Mouse (Mus musculus): ENCODE data around the gene Lmnb2. TPM values are rescaled to one million over a fixed set of nuclear protein-coding genes. Genes with fewer than 3 reads are reported as not detected.

Lmnb2 gene
- polyA plus RNA-seq, 1 experiment from 2014 or later = 67.7 TPM

DNA sequence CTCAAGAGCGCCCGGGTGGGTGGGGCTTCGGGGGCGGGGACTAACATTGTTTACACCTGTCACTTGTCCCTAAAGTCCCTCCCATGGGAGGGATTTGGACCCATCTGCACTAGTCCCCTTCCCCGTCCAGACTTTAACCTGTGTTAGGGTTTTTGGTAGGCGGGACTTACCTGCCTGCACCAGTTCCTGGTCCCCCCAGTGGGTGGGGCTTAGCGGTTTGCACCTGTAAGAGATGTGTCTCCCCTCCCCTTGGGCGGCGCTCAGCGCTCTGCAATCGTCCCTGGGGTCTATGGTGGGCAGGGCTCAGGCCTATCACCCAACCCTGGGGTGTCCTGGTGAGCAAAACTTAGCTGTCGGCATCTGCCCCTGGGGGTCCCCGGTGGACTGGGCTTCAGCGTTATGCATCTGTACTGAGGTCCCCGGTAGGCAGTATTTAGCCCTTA lies 688 bp downstream of the Lmnb2 start:
- H3K4me3 ChIP-seq (replicated peaks) = peak overlapping the region; percentile 94
- H3K27ac ChIP-seq = peak overlapping the region; percentile 68
- peak overlapping the region; percentile 83 for H3K9ac ChIP-seq
- H3K36me3 ChIP-seq (replicated peaks) = peaks cover 33% of the 10 kb centered on the region
- H3K9me3 ChIP-seq = no peaks in the 10 kb centered on the region
- ATAC-seq (ENCODE audit: low FRiP score) = peak; percentile 57
- H3K27me3 ChIP-seq = peaks cover 15% of the 10 kb centered on the region; the same call in 1 of the 2 replicates
- peak overlapping the region; percentile 99 for H3K4me2 ChIP-seq
- peaks cover 35% of the 10 kb centered on the region for H3K4me1 ChIP-seq
- 4% methylated on average over 15 of the region's 15 CpGs for WGBS

DNA sequence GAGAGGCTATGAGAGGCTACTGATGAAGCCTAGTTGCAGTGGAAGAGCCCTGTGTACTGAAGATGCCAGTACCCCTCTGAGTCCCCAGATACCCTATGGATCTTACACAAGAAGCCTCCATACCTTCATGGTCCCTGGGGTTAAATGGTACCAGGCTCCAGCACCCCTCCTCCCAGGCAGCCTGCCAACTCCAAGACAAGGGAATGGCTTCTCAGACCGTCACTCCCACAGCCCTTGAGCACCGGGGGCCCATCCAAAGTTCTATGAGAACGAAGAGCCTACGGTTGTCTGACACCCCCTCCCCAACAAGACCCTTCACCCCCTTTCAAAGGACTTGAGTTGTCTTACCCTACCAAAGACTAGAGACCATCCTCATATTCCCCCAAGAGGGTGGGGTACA lies 2.3 kb downstream of the Lmnb2 start:
- H3K4me3 ChIP-seq (replicated peaks) = no peak overlapping the region
- H3K27ac ChIP-seq = no peak overlapping the region
- H3K9me3 ChIP-seq = no peaks in the 10 kb centered on the region
- peak overlapping the region; percentile 99; the same call in 1 of the 2 replicates for H3K4me2 ChIP-seq
- H3K36me3 ChIP-seq (replicated peaks) = peaks cover 49% of the 10 kb centered on the region
- no peak for ATAC-seq (ENCODE audit: low FRiP score)
- peaks cover 7% of the 10 kb centered on the region; the same call in 1 of the 2 replicates for H3K27me3 ChIP-seq
- H3K9ac ChIP-seq = no peak overlapping the region
- H3K4me1 ChIP-seq = peaks cover 24% of the 10 kb centered on the region
- 93% methylated on average over 4 of the region's 4 CpGs for WGBS

DNA sequence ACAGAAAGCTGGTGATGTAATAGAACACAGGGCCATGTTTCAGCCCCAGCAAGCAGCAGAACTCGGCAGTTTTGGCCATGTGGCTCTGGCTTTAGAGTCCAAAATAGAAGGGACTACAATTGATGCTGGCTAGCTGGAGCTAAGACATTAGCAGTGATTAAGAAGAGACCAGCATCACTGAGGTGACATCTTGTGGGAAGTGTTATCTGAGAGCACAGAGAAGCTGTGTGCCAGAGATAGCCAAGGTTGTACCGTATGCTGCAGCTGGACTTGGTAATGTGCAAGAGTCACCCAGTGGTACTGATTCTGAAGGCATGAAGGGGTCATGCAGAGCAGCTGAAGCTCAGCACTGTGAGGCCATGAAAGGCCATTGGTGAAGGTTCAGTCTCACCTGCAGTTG lies 2.8 kb downstream of the Lmnb2 start:
- ATAC-seq (ENCODE audit: low FRiP score) = no peak

DNA sequence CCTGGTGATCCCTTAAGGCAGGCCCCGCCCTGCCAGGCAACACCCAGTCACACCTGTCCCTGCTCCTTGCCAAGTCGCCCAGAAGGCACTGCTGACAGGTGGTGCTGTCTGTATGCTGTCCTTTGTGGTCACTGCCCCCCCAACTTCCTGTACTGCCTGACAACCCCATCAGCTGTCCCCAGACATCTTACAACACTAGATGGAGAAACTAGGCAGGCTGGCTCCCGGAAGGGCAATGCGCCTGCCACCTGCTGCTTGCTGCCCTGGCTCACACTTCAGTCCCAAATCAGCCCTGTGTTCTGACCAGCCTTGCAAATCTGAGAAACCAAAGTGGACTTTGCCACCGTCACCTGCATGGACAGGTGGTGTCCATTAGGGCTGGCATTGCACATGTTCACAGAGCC lies 3.8 kb downstream of the Lmnb2 start:
- Histone ChIP-seq H3K36me3 (replicated peaks) (peaks cover 64% of the 10 kb centered on the region), H3K27ac (0 out of 2 replicates have a peak overlapping the region, but pooled peaks have one; percentile 36), H3K9me3 (no peaks in the 10 kb centered on the region), H3K4me1 (peaks cover 24% of the 10 kb centered on the region), H3K27me3 (peaks cover 4% of the 10 kb centered on the region; the same call in 1 of the 2 replicates), H3K4me2 (no peak overlapping the region), H3K4me3 (replicated peaks) (no peak overlapping the region), H3K9ac (no peak overlapping the region)
- no peak for ATAC-seq (ENCODE audit: low FRiP score)
- 91% methylated on average over 5 of the region's 5 CpGs for WGBS

More for the DNA sequence above, 2.8 kb downstream of the Lmnb2 start:
- peaks cover 7% of the 10 kb centered on the region; the same call in 1 of the 2 replicates for H3K27me3 ChIP-seq
- peaks cover 24% of the 10 kb centered on the region for H3K4me1 ChIP-seq
- H3K27ac ChIP-seq = no peak overlapping the region
- H3K36me3 ChIP-seq (replicated peaks) = peaks cover 54% of the 10 kb centered on the region
- no peak overlapping the region for H3K4me2 ChIP-seq
- H3K9ac ChIP-seq = no peak overlapping the region
- no peaks in the 10 kb centered on the region for H3K9me3 ChIP-seq
- H3K4me3 ChIP-seq (replicated peaks) = no peak overlapping the region
- 81% methylated on average over 2 of the region's 2 CpGs for WGBS

DNA sequence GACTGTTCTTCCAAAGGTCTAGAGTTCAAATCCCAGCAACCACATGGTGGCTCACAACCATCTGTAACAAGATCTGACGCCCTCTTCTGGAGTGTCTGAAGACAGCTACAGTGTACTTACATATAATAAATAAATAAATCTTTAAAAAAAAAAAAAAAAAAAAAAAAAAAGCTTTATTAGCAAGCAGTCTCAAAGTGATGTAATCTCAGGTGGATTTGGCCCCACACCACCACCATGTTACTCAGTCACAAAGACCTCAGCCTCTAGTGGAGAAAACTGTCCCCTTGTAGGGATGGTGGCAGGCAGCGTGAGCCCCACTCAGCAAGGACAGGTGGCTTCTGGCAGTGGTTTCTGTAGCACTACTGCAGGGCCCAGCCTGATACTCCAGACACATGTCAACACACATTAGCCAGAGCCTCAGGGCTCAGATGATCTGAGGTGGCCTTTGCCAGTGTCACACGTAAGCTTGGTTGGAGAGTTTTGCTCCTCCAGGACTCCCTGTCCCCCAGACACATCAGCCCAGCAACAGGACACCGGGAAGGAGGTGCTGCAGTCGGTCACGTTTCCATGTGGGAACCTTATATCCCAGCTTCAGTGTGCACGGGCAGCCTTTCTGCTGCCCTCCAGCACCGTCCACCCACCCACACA lies 4.6 kb downstream of the Lmnb2 start:
- Histone ChIP-seq H3K4me3 (replicated peaks) (no peak overlapping the region), H3K9ac (no peak overlapping the region), H3K9me3 (no peaks in the 10 kb centered on the region), H3K27ac (no peak overlapping the region), H3K4me1 (peaks cover 24% of the 10 kb centered on the region), H3K36me3 (replicated peaks) (peaks cover 71% of the 10 kb centered on the region), H3K4me2 (no peak overlapping the region), H3K27me3 (no peaks in the 10 kb centered on the region)
- no peak for ATAC-seq (ENCODE audit: low FRiP score)
- WGBS = 94% methylated on average over 7 of the region's 8 CpGs

DNA sequence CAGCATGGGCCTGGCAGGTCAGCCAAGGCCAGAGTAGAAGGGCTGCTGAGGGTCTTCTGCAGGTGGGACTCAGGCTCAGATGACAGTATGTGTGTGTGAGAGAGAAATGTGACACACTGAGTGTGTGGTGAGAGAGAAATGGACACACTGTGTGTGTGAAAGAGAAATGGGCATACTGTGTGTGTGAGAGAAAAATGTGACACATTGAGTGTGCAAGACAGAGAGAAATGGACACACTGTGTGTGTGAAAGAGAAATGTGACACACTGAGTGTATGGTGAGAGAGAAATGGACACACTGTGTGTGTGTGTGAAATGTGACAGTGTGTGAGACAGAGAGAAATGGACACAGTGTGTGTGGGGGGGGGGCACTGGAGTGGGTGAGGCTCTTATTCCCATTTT lies 6.2 kb downstream of the Lmnb2 start:
- Histone ChIP-seq H3K27ac (no peak overlapping the region), H3K27me3 (no peaks in the 10 kb centered on the region), H3K4me3 (replicated peaks) (no peak overlapping the region), H3K36me3 (replicated peaks) (peaks cover 87% of the 10 kb centered on the region), H3K9ac (no peak overlapping the region), H3K4me2 (no peak overlapping the region), H3K9me3 (no peaks in the 10 kb centered on the region), H3K4me1 (peaks cover 15% of the 10 kb centered on the region)
- no peak for ATAC-seq (ENCODE audit: low FRiP score)

DNA sequence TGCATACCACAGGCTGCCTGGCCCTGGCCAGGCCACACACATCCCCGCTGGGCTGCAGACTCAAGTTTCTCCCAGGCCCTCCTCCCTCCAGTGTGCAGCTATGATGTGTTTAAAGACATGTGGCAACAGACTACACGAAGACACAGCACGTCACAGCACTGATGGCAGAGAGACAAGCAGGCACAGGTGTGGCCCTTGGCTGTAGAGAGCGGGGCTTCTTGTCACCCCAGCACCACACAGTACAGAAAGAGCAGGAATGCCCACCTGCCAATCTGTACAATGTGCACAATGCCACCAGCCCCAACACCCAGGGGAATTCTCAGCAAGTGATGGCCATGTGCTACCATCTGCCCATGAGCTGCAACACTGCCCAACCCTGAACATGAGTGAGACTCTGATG lies 6.7 kb downstream of the Lmnb2 start:
- 94% methylated on average over 4 of the region's 4 CpGs for WGBS
- Histone ChIP-seq H3K4me2 (no peak overlapping the region), H3K27ac (no peak overlapping the region), H3K4me1 (peaks cover 9% of the 10 kb centered on the region), H3K9ac (no peak overlapping the region), H3K36me3 (replicated peaks) (peaks cover 91% of the 10 kb centered on the region), H3K27me3 (no peaks in the 10 kb centered on the region), H3K9me3 (no peaks in the 10 kb centered on the region), H3K4me3 (replicated peaks) (no peak overlapping the region)
- no peak for ATAC-seq (ENCODE audit: low FRiP score)

DNA sequence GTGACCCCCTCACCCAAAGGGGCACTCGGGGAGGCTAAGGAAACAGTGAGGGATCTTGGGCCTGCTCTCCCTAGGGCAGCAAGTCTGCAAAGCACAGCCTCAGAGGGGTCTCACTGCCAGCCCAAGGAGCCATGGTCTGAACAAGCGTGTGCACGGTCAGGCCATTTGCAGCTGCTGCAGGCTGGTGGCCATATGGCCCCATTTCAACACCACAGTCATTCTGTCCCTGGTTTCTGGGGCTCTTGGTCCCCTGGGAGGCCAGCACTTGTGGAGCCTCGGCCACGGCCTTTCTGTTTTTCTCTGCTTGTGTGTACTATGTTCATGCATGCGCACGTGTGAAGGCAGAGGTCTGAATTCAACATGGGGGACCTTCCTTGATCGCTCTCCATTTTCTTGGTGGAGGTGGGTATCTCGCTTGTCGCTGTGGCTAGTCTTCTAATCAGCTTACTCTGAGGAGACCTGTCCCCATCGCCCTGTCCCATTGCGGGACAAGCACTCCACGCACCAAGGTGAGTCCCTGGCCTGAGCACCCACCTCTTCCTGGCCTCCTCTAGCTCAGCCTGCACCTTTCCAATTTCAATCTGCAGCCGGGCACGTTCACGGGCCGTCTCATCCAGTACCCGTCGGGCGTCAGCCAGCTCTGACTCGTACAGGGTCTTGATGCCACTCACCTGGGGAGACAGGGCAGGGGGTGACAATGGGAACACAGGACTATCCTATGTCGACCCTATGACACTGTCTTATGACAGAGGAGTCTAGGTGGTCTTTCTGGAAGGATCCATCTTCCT lies 8.5 kb downstream of the Lmnb2 start:
- Histone ChIP-seq H3K9ac (no peak overlapping the region), H3K4me2 (no peak overlapping the region), H3K4me1 (no peaks in the 10 kb centered on the region), H3K4me3 (replicated peaks) (no peak overlapping the region), H3K36me3 (replicated peaks) (peaks cover 95% of the 10 kb centered on the region), H3K27ac (no peak overlapping the region), H3K9me3 (no peaks in the 10 kb centered on the region), H3K27me3 (no peaks in the 10 kb centered on the region)
- WGBS = 95% methylated on average over 22 of the region's 22 CpGs
- no peak for ATAC-seq (ENCODE audit: low FRiP score)

DNA sequence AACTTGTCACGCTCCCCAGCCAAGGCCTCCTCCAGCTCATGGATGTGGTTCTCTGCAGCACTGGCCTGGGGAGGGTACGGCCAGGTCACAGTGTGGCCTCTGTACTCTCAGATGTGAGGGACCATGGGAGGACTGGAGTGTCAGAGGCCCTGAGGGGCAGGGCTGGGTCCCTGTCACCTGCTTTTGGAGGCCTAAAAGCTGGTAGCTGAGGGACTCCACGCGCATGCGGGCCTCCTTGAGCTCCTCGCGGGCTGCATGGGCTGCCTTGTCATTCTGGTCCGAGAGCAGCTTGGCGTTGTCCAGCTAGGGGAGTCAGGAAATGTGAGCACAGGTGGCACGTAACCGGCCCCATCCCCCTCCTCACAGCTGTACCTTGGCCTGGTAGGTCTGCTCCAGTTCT lies 13.3 kb downstream of the Lmnb2 start:
- peaks cover 81% of the 10 kb centered on the region for H3K36me3 ChIP-seq (replicated peaks)
- peaks cover 8% of the 10 kb centered on the region for H3K4me1 ChIP-seq
- 91% methylated on average over 11 of the region's 11 CpGs for whole genome bisulfite sequencing
- H3K4me3 ChIP-seq (replicated peaks) = no peak overlapping the region
- H3K27me3 ChIP-seq = no peaks in the 10 kb centered on the region
- no peak overlapping the region for H3K9ac ChIP-seq
- ATAC-seq (ENCODE audit: low FRiP score) = no peak
- no peak overlapping the region for H3K4me2 ChIP-seq
- no peaks in the 10 kb centered on the region for H3K9me3 ChIP-seq
- no peak overlapping the region for H3K27ac ChIP-seq

DNA sequence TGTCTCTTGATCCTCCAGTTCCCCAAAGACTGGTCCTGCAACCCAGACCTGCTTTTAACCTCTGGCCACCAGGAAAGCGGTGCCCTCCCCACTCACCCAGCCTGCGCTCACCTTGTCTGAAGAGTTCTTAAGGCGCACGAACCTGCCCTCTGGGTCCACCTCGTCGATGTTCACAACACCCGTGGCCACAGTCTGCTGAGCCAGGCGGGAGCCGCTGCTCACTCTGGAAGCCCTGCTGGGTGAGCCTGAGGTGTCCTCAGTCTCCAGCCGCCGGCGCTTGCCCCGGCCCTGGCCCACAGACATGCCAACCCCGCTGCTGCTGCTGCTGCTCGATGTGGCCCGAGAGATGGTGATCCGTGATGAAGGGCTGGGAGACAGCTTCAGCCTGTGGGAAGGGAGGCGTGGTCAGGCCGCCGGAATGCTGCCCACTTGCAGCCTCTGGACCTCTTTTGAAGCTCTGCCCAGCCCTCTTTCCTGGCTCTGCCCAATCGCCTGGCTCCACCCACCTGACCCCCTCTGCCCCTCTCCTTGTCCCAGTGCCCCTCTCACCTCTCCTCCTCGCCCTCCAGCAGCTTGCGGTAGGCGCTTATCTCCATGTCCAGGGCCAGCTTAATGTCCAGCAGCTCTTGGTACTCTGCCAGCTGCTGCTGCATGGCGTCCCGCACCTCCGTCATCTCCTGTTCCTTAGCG lies 13.9 kb downstream of the Lmnb2 start:
- Histone ChIP-seq H3K27me3 (no peaks in the 10 kb centered on the region), H3K27ac (no peak overlapping the region), H3K4me2 (no peak overlapping the region), H3K36me3 (replicated peaks) (peaks cover 76% of the 10 kb centered on the region), H3K9me3 (no peaks in the 10 kb centered on the region), H3K4me1 (peaks cover 13% of the 10 kb centered on the region), H3K4me3 (replicated peaks) (no peak overlapping the region), H3K9ac (no peak overlapping the region)
- ATAC-seq (ENCODE audit: low FRiP score) = no peak
- 91% methylated on average over 28 of the region's 28 CpGs for WGBS

DNA sequence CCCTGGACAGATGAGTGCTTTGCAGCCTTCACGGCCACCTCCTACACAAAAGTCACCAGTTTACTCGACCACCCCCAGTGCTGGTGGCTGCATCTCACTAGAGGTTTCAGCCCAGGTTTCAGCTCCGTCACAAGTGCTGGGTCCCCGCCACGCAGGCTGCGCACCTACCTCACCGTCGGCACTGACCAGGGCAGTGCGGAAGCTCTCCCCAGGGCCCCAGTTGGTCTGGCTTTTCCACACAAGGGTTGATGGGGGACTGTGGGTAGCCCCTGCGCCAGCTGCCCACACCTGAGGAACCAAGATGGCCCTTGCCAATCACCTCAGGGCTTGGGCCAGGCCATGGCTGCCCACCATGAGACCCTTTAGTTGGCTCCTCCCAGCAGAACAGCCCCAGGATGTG lies 14.8 kb downstream of the Lmnb2 start:
- no peak for ATAC-seq (ENCODE audit: low FRiP score)
- no peak overlapping the region for H3K9ac ChIP-seq
- H3K4me3 ChIP-seq (replicated peaks) = no peak overlapping the region
- no peaks in the 10 kb centered on the region for H3K27me3 ChIP-seq
- peaks cover 21% of the 10 kb centered on the region for H3K4me1 ChIP-seq
- H3K4me2 ChIP-seq = no peak overlapping the region
- no peak overlapping the region for H3K27ac ChIP-seq
- peaks cover 76% of the 10 kb centered on the region for H3K36me3 ChIP-seq (replicated peaks)
- 94% methylated on average over 10 of the region's 10 CpGs for WGBS
- H3K9me3 ChIP-seq = no peaks in the 10 kb centered on the region

DNA sequence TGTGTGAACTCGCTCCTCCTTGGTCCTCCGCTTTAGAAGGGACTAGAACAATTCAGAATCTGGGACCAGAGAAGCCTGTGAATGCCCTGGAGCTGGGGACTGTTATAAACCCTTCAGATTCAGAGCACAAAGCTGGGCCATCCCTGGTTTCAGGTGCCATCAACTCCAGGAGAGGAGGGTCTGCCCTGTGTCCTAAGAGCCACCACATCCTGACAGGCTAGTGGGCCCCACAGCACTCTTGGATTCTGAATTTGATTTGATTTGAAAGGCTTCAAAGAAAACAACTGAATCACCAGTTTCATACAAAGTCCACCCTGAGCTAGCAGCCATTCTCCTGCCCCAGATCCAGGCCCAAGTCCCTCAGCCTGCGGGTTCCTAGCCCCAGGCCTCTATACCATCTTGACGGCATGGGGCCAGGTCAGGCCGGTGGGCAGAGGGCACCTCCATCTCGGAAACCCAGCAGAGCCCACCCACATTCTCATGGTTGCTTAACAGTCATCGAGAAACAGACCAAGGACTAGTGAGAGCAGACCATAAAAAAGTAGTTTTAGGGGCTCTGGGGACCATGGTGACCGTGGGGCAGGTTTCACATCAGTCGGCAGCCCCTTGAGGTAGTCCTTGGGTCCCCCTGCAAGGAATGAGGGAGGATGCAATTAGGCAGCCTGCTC lies 15.6 kb downstream of the Lmnb2 start:
- H3K4me2 ChIP-seq = no peak overlapping the region
- no peaks in the 10 kb centered on the region for H3K9me3 ChIP-seq
- ATAC-seq (ENCODE audit: low FRiP score) = no peak
- H3K4me1 ChIP-seq = peaks cover 27% of the 10 kb centered on the region
- H3K36me3 ChIP-seq (replicated peaks) = peaks cover 68% of the 10 kb centered on the region
- 92% methylated on average over 9 of the region's 9 CpGs for WGBS
- no peak overlapping the region for H3K9ac ChIP-seq
- H3K27me3 ChIP-seq = no peaks in the 10 kb centered on the region
- H3K27ac ChIP-seq = no peak overlapping the region
- H3K4me3 ChIP-seq (replicated peaks) = no peak overlapping the region
